Mouse (Mus musculus) frontal cortex, postnatal 14 days (tissue): Measurements from ENCODE around the gene Syne1.
"Not testable (repeated sequence)": the region's sequence is repeated elsewhere in the genome, so short reads cannot be mapped to it uniquely, and the experiment has no call there.

Experiments
- DNase-seq, 2 experiments: peaks; one replicate each; pipeline ENCODE4 v3.0.0; 2022; ENCODE audit warnings: low spot score in 2 of 2

Syne1 gene

GRCm38 (mm10) chr10:5520695-5521094 lies 30.6 kb downstream of the Syne1 start:
- no peak for DNase-seq

- no peak for DNase-seq
Observed at GRCm38 (mm10) chr10:5515330-5515729, 36.0 kb downstream of the Syne1 start.

- DNase-seq = no peak
Observed at GRCm38 (mm10) chr10:5514134-5514533, 37.1 kb downstream of the Syne1 start.

GRCm38 (mm10) chr10:5512285-5512684 lies 39.0 kb downstream of the Syne1 start:
- DNase-seq = no peak

GRCm38 (mm10) chr10:5511403-5511802 lies 39.9 kb downstream of the Syne1 start:
- no peak for DNase-seq

GRCm38 (mm10) chr10:5507478-5507877 lies 43.8 kb downstream of the Syne1 start:
- no peak for DNase-seq

GRCm38 (mm10) chr10:5504761-5505160 lies 46.5 kb downstream of the Syne1 start:
- DNase-seq = no peak

- DNase-seq = no peak
Observed at GRCm38 (mm10) chr10:5503909-5504308, 47.4 kb downstream of the Syne1 start.

GRCm38 (mm10) chr10:5499684-5500369 lies 51.5 kb downstream of the Syne1 start:
- not testable (repeated sequence) for DNase-seq

GRCm38 (mm10) chr10:5497859-5498258 lies 53.4 kb downstream of the Syne1 start:
- DNase-seq = no peak

- DNase-seq = no peak
Observed at GRCm38 (mm10) chr10:5491050-5491449, 60.2 kb downstream of the Syne1 start.

- DNase-seq = no peak
Observed at GRCm38 (mm10) chr10:5490029-5490428, 61.3 kb downstream of the Syne1 start.

GRCm38 (mm10) chr10:5488097-5488496 lies 63.2 kb downstream of the Syne1 start:
- no peak for DNase-seq

GRCm38 (mm10) chr10:5480552-5481550 lies 70.4 kb downstream of the Syne1 start:
- no peak for DNase-seq

- DNase-seq = no peak
Observed at GRCm38 (mm10) chr10:5480097-5480496, 71.2 kb downstream of the Syne1 start.

GRCm38 (mm10) chr10:5468638-5469037 lies 82.6 kb downstream of the Syne1 start:
- no peak for DNase-seq

- no peak for DNase-seq
Observed at GRCm38 (mm10) chr10:5453830-5454229, 97.5 kb downstream of the Syne1 start.

- no peak for DNase-seq
Observed at GRCm38 (mm10) chr10:5449944-5450343, 101.3 kb downstream of the Syne1 start.

GRCm38 (mm10) chr10:5447950-5448716 lies 103.1 kb downstream of the Syne1 start:
- no peak for DNase-seq

- no peak for DNase-seq
Observed at GRCm38 (mm10) chr10:5445313-5445712, 106.0 kb downstream of the Syne1 start.

GRCm38 (mm10) chr10:5443020-5443419 lies 108.3 kb downstream of the Syne1 start:
- no peak for DNase-seq

- DNase-seq = no peak
Observed at GRCm38 (mm10) chr10:5439802-5440350, 111.4 kb downstream of the Syne1 start.
